Mouse (Mus musculus): ENCODE data around the gene Slc6a16.

DNA sequence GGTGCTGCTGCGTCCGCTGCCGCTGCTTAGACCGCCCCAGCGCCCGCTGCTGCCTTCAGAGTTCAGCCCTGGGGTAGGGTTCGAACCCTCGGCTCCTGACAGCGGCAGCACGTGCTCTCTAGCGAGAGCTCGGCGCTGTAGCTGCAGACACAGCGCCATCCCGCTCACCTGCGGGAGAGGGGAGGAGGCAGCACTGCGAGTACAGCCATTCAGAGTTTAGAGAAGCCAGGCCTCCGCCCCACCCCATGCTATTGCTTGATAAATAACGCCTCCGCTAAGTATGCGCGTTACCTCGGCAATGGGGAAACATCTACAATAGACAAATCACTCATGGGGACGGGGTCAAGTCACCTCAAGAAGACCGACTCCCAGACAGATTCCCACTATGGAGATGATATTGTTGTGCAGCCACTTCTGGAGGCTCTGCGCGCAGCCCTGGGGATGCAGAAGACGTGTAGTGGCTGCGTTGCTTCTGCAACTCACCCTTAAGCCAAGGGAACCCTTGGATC, 6.5 kb upstream of the Slc6a16 start:
- no peak for TF ChIP-seq POLR2A (IDR thresholded peaks at IDR 0.05; ENCODE audit: insufficient read depth, low read depth, low read length)
- TF ChIP-seq CTCF (IDR thresholded peaks at IDR 0.05; ENCODE audit: insufficient read depth, low read depth, low read length): no peak
